Mouse (Mus musculus) heart, postnatal 0 days (tissue): ENCODE data around the gene Nphs1. TPM values are rescaled to one million over a fixed set of nuclear protein-coding genes. Genes with fewer than 3 reads are reported as not detected.

Experiments used
- ATAC-seq: fragments of 200-750 bp; cut with Nextera tagmentation; 2 replicates; pipeline ENCODE4 v1.8.0; 2017; ENCODE audit warnings: low read depth, moderate number of reproducible peaks, moderate library complexity; ENCODE audit not compliant: insufficient read depth
- DNase-seq: peaks from one replicate; pipeline ENCODE4 v3.0.0-alpha.2; 2016; ENCODE audit warnings: low spot score
- H3K27ac ChIP-seq: fragments of 300-500 bp; sonication (generic); 2 replicates; pipeline ENCODE4 v1.5.1; 2014; ENCODE audit warnings: low read depth, mild to moderate bottlenecking
- H3K27me3 ChIP-seq: fragments of 300-500 bp; sonication (generic); 2 replicates; pipeline ENCODE4 v1.6.1; 2014; ENCODE audit warnings: low read length, mixed read lengths; ENCODE audit not compliant: control insufficient read depth, insufficient read depth
- H3K36me3 ChIP-seq: fragments of 300-500 bp; sonication (generic); replicated peaks from 2 replicates; pipeline ENCODE4 v1.6.1; 2014; ENCODE audit warnings: low read length, mixed read lengths; ENCODE audit not compliant: control insufficient read depth, insufficient read depth
- H3K4me1 ChIP-seq: fragments of 300-500 bp; sonication (generic); 2 replicates; pipeline ENCODE4 v1.6.1; 2014; ENCODE audit warnings: antibody characterized with exemption; ENCODE audit not compliant: control insufficient read depth, insufficient read depth
- H3K4me2 ChIP-seq: fragments of 300-500 bp; sonication (generic); 2 replicates; pipeline ENCODE4 v1.6.1; 2014; ENCODE audit warnings: low read depth, mild to moderate bottlenecking, low read length, moderate library complexity
- H3K4me3 ChIP-seq: fragments of 300-500 bp; sonication (generic); 2 replicates; pipeline ENCODE4 v1.5.1; 2014; ENCODE audit warnings: low read depth, low read length
- H3K9ac ChIP-seq: fragments of 300-500 bp; sonication (generic); replicated peaks from 2 replicates; pipeline ENCODE4 v1.6.1; 2014; ENCODE audit warnings: low read depth, low read length, mixed read lengths
- H3K9me3 ChIP-seq: fragments of 300-500 bp; sonication (generic); replicated peaks from 2 replicates; pipeline ENCODE4 v1.6.1; 2016; ENCODE audit warnings: low read length; ENCODE audit not compliant: control insufficient read depth
- CTCF ChIP-seq: IDR thresholded peaks from 2 replicates; pipeline ENCODE4 v1.5.1; 2016; ENCODE audit warnings: antibody characterized with exemption, control low read depth, low read depth
- EP300 ChIP-seq: IDR thresholded peaks from 2 replicates; pipeline ENCODE4 v1.6.1; 2016; ENCODE audit warnings: antibody characterized with exemption, low read depth
- WGBS: fragments of 180-500 bp; shearing (Covaris S2); extraction: QIAGEN DNeasy Blood & Tissue Kit; methylation state at CpG from one replicate; pipeline ENCODE4 v1.1.7; 2014; 5-methylcytosine and 5-hydroxymethylcytosine counted together
- polyA plus RNA-seq: library from polyadenylated mRNA; unstranded; fragments of >200 nt; fragmentation: Nextera tagmentation; extraction: Ambion mirVana; gene quantifications from 2 replicates; pipeline ENCODE4 v1.2.1, GENCODE M21; 2015
- total RNA-seq: library from RNA; depleted of rRNA; stranded (reverse); fragments of >200 nt; gene quantifications from 2 replicates; pipeline ENCODE4 v1.2.3, GENCODE M21; 2014; ENCODE audit warnings: low replicate concordance

Nphs1 gene
- total and polyA plus RNA-seq, 2 experiments from 2014 or later = not detected

DNA sequence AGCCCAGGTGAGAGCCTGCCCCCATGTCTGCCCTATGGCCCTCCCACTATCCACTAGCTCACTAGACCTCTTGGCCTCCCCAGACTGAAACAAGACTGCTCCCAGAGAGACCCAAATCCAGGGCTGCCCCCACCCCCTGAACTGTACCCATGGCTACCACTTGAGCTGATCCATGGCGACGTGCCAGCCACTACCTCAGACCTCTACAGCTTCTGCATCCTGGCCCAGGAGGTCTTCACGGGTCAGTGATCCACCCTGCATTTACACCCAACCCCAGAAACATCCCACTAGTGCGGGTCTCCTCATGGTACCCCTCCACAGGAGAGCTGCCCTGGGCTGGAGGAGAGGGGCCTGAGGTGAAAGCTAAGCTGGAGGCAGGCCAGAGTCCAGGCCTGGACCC is 62.3 kb downstream of the Nphs1 start:
- Histone ChIP-seq H3K9me3 (no peaks in the 10 kb centered on the region), H3K4me3 (no peak overlapping the region), H3K4me2 (no peak overlapping the region), H3K4me1 (no peaks in the 10 kb centered on the region), H3K27me3 (no peaks in the 10 kb centered on the region), H3K27ac (no peak overlapping the region), H3K36me3 (peaks cover 12% of the 10 kb centered on the region), H3K9ac (no peak overlapping the region)
- 78% methylated on average over 4 of the region's 4 CpGs for WGBS
- ATAC-seq = no peak
- TF ChIP-seq EP300 = no peak
- no peak for TF ChIP-seq CTCF
- no peak for DNase-seq

DNA sequence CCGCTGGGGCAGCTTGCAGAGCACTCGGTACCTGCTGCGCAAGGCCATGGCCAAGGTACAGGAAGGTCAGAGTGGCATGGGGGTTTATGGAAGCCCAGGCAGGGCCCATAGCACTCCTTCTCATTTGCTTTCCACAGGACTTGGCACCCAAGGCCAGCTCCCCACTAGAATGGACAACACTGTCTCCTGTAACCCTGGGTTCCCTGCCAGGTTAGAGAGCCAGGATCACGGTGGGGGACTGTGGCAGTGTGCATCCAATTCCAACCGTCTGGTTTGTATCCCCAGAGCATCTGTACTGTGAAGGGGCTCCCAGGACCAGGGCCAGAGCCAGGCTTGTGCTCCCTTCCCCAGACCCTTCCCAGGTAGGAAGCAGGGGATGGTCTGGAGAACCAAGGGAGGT is 62.7 kb downstream of the Nphs1 start:
- Histone ChIP-seq H3K4me2 (no peak overlapping the region), H3K4me1 (no peaks in the 10 kb centered on the region), H3K27ac (no peak overlapping the region), H3K36me3 (peaks cover 13% of the 10 kb centered on the region), H3K27me3 (no peaks in the 10 kb centered on the region), H3K4me3 (no peak overlapping the region), H3K9me3 (no peaks in the 10 kb centered on the region), H3K9ac (no peak overlapping the region)
- no peak for TF ChIP-seq EP300
- no peak for TF ChIP-seq CTCF
- ATAC-seq (no peak), DNase-seq (no peak)
- 82% methylated on average over 5 of the region's 5 CpGs for WGBS

DNA sequence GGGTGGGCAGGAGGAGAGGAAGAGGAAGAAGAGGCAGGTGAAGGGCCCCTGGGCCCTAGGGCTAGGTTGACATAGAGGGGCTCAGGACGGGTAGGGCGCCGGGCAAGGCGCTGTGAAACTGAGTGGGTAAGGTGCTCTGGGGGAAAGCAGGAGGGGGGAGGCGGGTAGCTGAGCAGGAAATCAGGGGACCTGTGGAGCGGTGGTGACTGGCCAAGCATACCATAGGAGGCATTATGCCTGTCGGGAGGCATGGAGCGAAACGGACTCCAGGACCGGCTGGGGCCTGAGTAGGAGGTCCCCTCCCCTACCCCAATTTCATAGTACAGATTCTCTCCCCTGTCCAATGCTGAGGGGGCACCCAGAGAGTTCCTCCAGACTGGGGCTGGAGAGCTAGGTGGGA is 64.8 kb downstream of the Nphs1 start:
- Histone ChIP-seq H3K27me3 (no peaks in the 10 kb centered on the region), H3K9me3 (no peaks in the 10 kb centered on the region), H3K27ac (no peak overlapping the region), H3K9ac (no peak overlapping the region), H3K4me2 (no peak overlapping the region), H3K4me1 (no peaks in the 10 kb centered on the region), H3K36me3 (peaks cover 31% of the 10 kb centered on the region), H3K4me3 (no peak overlapping the region)
- no peak for ATAC-seq
- TF ChIP-seq EP300 = no peak
- TF ChIP-seq CTCF = no peak
- WGBS = 87% methylated on average over 10 of the region's 10 CpGs
- DNase-seq = no peak

DNA sequence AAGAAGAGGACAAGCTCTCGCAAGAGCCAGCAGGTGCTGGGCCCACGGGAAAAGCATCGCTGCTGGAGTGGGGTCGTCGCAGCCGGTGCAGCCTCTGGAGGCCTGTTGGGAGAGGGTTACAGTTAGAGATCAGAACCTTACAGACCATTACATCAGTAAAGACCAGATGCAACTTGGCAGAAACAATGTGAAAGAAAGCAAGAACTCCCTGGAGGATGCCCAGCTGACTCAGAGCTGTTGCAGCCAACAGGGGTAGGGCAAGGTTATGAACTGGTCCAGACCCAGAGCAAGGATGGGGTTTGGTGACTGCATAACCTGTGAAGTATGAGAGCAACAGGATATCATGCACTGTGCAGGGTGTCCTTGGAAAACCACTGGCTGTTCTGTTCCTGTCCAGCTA is 66.4 kb downstream of the Nphs1 start:
- 75% methylated on average over 6 of the region's 6 CpGs for WGBS
- Histone ChIP-seq H3K9me3 (no peaks in the 10 kb centered on the region), H3K9ac (no peak overlapping the region), H3K27me3 (no peaks in the 10 kb centered on the region), H3K36me3 (peaks cover 47% of the 10 kb centered on the region), H3K4me2 (no peak overlapping the region), H3K4me3 (no peak overlapping the region), H3K4me1 (no peaks in the 10 kb centered on the region), H3K27ac (no peak overlapping the region)
- ATAC-seq (no peak), DNase-seq (no peak)
- no peak for TF ChIP-seq EP300
- no peak for TF ChIP-seq CTCF

DNA sequence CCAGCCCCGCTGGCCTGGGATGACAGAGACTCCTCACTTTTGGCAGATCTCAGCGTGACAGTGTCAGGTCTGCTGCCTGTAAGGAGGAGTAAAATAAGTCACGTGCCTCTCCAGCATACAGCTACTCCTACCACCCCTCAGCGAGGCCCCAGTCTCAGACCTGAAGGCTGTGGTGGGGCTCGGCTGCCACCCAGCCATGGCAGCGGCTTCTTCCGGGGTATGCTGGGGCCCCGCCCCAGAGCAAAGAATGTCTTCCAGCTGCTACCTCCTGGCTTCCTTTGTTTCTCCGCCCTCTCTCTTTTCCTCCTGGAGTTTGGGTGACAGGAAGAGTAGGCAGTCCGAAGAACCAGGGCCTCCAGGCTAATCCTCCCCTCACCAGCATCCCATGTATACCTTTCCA is 67.8 kb downstream of the Nphs1 start:
- Histone ChIP-seq H3K27ac (no peak overlapping the region), H3K4me2 (no peak overlapping the region), H3K9me3 (no peaks in the 10 kb centered on the region), H3K4me3 (no peak overlapping the region), H3K9ac (no peak overlapping the region), H3K36me3 (peaks cover 60% of the 10 kb centered on the region), H3K4me1 (no peaks in the 10 kb centered on the region), H3K27me3 (no peaks in the 10 kb centered on the region)
- TF ChIP-seq CTCF (no peak), EP300 (no peak)
- ATAC-seq (no peak), DNase-seq (no peak)
- 63% methylated on average over 10 of the region's 10 CpGs for WGBS

DNA sequence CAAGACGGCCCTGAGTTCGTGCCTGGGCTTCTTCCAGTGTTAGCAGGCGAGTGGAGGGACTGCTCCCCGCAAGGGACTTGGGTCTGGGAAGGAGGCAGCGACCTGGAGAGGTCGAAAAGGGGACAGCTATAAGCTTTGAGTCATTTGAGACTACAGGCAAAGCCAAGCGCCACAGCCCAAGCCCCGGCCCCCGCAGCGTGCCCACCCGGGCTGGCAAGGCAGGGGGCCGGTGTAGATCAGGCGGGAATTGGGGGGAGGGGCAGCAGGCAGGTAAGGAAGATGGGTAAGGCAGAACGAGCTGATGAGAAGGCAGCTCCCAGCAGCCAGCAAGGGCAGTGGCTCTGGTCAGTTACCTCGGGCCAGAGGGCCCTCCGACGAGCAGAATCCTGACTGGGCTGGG is 68.3 kb downstream of the Nphs1 start:
- Histone ChIP-seq H3K27me3 (no peaks in the 10 kb centered on the region), H3K36me3 (peaks cover 60% of the 10 kb centered on the region), H3K9ac (no peak overlapping the region), H3K27ac (no peak overlapping the region), H3K4me3 (no peak overlapping the region), H3K9me3 (no peaks in the 10 kb centered on the region), H3K4me2 (no peak overlapping the region), H3K4me1 (no peaks in the 10 kb centered on the region)
- DNase-seq = no peak
- no peak for ATAC-seq
- 48% methylated on average over 17 of the region's 17 CpGs for WGBS
- TF ChIP-seq CTCF (no peak), EP300 (no peak)
